Mouse (Mus musculus): ENCODE data around the gene Zdhhc12. TPM values are rescaled to one million over a fixed set of nuclear protein-coding genes. Genes with fewer than 3 reads are reported as not detected.
A peak's percentile ranks its signal among the peaks of the same experiment; 100 is the strongest.
"Not testable (repeated sequence)": the region's sequence is repeated elsewhere in the genome, so short reads cannot be mapped to it uniquely, and the experiment has no call there.

Zdhhc12 gene
- total RNA-seq, 2 experiments from 2014 or later = 10.7 to 24.6 TPM

DNA sequence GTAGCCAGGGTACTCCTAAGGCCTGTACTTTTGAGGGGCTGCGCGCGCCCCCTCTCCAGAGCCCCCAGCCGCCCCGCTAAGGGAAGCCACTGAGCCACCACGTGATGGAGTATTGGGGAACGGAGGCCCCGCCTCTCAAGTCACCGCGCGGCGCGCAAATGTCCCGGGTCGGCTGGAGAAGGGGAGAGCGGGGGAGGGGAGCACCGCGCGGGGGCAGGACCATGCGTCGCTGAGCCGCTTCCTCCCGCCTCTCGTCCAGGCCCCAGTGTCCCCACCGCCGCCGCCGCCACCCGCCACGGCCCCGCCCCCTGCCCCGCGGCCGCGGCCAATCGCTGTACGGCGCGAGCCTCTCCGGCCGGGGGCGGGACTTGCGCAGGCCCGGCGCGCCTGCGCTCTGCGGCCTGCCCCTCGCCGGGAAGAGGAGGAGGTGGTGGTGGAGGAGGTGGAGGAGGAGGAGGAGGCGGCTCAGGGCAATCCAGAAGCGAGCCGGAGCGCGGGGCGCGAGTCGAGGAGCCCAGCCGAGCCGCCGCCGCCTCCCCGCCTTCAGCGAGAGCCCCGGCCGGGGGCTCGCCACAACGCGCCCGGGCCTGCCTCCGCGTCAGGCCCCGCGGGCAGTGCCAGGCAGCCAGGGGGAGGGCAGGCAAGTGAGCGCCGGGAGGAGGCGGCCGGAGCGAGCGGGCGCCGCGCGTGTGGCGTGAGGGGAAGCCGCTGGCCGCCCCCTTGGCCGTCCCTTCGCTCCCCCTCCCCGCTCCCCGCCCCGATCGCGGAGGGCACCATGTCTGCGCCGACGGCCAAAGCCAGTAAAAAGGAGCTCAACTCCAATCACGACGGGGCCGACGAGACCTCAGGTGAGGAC is 27.2 kb downstream of the Zdhhc12 start:
- ATAC-seq (ENCODE audit: poor library complexity, severe bottlenecking) = peak; percentile 82

DNA sequence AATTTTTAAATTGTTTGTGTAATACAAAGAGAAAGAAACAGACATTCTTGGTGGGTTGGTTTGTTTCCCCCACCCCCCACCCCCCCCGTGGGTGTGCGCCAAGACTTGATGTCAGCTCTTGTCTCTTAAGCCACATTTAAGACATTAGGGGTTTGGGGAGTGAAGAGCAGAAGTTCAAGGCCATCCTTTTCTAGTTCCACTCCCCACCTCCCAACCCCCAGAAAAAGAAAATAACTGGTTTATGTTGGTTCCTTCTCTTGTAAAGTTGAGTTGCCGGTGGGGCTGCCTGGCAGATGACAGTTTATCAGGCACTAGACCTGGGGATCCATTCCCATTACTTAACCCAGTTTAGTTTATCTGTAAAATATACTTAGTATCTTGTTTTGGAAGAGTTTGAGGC is 29.1 kb downstream of the Zdhhc12 start:
- no peak for ATAC-seq (ENCODE audit: poor library complexity, severe bottlenecking)

DNA sequence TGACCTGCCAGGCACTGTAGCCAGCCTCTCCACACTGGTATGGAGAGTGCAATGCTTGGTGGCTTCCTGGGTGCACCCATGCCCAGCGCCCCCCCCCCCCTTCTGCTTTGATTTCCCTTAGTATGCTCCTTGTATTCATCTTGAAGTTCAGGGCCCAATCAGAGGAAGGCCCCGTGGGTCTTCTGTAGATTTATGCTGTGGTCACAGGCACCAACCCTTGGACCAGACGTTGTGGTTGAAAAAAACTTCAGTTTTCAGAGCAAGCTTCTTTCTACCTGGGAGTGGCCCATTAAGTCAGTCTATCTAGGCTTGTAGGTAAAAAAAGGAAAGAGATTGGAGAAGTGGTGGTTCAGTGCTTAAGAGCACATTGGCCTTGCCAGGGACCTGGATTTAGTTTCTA is 29.7 kb downstream of the Zdhhc12 start:
- ATAC-seq (ENCODE audit: poor library complexity, severe bottlenecking) = no peak

DNA sequence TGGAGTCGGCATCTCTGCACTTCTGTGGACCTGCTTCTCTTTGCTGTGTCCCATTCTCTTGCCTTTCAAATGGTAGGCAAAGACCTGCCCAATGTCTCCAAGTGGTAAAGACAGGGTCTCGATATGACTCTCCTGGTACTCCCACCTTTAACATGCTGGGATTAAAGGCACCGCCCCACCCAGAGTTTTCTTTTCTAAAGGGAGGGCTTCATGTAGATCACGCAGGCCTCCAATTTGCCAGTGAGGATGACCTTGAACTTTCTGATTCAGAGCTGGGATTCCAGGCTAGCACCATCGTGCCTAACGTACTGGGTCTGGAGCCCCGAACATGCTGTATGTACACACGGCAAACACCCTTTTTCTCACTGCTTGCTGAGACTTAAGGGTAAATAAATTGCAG is 30.2 kb downstream of the Zdhhc12 start:
- ATAC-seq (ENCODE audit: poor library complexity, severe bottlenecking) = no peak

DNA sequence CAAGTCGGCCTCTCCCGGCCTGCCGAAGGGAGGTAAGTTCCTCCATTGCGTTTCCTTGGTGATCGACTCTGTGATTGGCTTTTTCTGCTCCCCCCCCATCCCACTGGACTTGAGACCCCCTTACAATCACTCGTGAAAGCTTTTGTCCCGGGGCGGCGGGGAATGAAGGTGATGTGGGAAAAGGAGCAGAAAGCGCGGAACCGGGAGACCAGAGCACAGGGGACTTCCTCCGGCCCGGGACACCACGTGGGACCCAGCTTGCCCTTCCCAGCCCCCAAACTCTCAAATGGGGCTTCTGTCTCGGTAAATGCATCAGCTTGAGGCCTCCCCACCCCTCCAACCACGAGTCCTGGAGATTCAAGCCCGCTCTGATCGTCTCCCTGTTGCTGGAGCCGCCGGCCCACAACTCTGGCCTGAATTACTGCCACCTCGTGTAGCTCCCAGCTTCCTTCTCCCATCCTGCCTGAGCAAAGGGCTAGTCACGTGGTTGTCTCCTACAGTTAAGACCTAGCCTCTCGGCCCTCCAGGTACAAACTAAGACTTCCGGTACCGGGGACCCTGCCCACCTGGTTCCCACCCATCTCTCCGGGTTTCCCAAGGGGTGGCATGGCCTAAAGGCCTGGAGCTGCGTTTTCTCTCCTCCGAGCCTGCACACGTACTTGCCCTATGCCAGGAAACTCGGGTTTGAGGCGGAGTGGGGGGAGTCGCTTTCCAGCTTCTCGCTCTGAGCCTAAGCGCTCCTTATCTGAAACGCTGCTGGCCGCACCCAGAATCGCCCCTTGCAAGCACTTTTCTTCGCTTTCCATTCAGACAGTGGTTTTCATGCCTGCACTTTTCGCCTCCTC is 31.0 kb downstream of the Zdhhc12 start:
- ATAC-seq (ENCODE audit: poor library complexity, severe bottlenecking) = peak; percentile 45

DNA sequence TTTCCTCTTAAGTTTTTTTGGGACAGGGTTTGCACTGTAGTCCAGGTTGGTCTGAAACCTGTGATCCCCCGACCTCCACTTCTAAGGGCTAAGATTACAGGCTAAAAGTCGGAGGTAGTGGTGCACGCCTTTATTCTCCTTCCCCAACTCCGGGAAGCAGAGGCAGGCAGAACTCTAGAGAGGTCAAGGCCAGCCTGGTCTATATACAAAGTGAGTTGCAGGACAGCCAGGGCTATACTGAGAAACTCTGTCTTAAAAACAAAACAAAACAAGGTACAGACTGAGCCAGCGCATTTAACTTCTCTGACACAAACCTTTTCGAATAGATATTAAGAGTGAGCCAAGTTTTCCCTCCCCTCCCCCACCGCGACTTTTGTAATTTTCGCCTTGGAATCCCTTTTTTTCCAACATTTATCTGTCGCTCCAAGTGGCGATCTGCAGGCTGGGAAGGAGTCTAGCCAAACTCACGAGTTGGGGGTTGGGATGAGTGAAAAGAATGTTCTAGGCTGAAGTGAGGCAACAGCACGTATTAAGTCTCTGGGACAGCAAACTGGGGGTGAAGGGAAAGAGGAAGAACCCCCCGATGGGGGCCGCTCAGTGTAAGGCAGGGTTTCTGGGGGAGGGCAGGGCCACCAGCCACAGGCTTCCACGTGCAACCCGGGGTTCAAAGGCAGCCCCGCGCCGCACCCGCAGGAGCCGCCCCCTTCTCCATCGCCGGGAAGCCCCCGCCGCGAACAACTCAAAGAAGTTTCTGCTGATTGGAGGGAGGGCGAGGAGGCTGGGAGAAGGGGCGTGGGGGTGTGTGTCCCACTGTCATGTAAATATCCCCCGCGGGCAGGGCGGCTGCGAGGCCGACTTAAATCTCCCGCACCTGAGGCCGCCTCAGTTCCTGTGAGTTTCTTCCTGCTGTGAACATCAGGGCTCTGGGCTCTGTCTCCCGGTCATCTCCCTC is 32.0 kb downstream of the Zdhhc12 start:
- peak; percentile 11; the same call in 1 of the 2 replicates for ATAC-seq (ENCODE audit: poor library complexity, severe bottlenecking)

DNA sequence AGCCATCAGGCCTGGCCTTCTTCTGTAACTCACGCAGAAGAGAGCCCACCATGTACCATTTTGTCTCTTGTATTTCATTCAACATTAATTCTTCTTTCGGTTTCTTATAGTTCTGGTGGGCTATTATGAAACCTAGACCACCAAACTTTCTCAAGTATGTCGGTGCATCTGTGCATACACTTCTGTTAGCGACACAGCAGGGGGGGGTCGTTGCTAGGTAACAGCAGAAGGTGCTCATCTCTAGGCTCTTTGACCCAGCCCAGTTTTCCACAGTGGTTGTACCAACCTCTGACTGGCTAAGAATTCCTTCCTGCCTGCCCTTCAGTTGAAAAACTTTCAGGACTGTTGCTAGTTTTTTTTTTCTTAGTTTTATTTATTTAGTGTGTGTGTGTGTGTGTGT is 35.0 kb downstream of the Zdhhc12 start:
- ATAC-seq (ENCODE audit: poor library complexity, severe bottlenecking) = no peak

DNA sequence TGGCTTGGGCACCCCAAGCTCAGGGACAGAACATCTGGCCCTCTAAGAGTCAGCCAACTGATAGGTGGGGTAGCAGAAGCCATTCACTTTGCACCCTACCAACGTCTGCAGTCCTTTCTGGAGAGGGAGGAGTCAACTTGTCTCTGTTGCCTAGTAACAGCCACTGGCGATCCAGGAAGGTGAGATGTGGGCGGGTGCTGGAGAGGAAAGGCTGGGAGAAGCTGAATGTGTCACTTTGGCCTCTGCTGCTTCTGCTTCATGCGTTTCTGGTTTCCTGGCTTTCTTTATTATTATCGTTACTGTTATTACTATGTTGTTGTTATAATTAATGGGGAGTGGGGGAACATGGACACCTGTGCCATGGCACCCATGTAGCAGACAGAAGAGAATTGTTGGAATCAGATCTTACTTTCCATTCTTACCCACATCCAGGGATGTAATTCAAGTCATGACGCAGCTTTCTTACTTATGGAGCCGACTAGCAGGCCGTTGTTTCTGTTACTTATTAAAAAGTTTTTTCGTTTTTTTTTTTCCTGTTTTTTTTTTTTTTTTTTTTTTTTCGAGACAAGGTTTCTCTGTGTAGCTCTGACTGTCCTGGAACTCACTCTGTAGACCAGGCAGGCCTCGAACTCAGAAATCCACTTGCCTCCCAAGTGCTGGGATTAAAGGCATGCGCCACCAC is 36.1 kb downstream of the Zdhhc12 start, which contains the start of gene Set:
TSS of gene Set (plus strand) at position 156 of the 682 bp plus-strand sequence.
- ATAC-seq (ENCODE audit: poor library complexity, severe bottlenecking) = no peak

DNA sequence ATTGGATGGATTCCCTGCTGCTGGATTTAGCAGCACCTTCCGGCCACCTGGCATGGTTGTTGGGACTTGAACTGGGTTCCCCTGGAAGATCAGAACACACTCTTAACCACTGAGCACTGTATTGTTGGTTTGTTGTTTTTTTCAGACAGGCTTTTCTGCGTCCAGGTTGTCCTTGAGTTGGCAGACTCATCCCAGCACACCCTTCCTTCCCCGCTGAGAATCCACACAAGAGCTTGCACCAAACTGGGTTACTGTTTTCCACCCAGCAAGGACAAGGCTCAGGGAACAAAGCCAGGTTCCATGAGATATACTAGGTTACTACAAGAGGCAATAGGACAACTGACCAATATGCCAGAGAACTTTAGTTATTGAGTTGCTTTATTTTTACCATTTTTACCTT is 36.7 kb downstream of the Zdhhc12 start:
- ATAC-seq (ENCODE audit: poor library complexity, severe bottlenecking) = no peak

DNA sequence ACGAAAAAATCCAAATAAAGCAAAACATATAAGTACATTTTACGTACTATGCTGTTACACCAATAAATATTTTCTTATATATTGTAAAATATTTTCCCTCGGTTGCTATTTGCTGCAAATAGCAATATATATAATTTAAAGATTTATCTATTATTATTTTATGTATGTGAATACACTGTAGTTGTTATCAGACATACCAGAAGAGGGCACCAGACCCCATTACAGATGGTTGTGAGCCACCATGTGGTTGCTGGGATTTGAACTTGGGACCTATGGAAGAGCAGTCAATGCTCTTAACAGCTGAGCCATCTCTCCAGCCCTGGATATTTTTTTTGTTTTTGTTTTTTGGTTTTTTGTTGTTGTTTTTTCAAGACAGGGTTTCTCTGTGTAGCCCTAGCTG is 38.1 kb downstream of the Zdhhc12 start:
- ATAC-seq (ENCODE audit: poor library complexity, severe bottlenecking) = not testable (repeated sequence)

DNA sequence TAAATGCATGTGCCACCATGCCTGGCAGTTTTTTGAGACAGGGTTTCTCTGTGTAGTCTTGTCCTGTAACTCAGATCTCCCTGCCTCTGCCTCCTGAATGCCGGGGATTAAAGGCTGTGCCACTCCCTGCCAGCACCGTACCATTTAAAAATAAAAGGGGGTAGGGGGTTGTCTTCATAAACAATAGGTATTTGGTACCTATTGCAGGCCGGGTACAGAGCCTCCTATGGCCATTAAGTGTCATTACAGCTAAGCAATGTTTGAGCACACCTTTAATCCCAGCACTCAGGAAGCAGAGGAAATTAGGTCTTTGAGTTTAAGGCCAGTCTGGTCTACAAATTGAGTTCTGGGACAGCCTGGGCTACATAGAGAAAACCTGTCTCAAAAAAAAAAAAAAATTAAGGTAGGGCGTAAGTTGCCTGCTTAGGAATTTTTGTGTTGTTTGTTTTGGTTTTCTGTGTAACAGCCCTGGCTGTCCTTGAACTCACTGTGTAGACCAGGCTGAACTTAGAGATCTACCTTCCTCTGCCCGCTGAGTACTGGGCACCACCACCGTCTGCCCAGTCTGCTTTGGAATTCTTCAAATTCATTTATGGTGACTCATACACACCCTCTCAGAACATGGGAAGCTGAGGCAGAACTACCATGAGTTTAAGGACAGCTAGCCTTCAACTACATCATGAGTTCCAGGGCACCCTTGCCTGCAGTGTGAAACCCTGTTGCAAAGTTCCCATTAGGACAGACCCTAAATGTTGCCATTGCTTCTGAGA is 41.3 kb downstream of the Zdhhc12 start:
- ATAC-seq (ENCODE audit: poor library complexity, severe bottlenecking) = no peak

DNA sequence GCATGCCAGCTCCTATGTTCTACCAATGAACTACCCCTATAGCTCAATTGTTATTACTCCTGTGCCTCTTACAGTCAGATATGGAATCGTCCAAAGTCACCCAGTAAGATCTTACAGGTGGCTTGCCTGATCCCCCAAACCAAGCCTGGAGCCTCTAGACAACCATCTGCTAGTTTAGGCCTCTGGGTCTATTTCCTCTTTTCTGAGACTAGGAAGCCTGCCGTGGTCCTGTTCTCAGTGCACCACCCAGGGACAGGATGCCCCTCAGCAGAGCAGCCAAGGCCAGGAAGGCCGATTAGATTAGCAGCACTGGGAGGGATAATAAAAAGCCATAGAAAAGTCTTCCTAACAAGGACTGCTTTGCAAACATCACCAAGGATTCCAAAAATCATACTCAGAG is 43.6 kb downstream of the Zdhhc12 start:
- ATAC-seq (ENCODE audit: poor library complexity, severe bottlenecking) = no peak

DNA sequence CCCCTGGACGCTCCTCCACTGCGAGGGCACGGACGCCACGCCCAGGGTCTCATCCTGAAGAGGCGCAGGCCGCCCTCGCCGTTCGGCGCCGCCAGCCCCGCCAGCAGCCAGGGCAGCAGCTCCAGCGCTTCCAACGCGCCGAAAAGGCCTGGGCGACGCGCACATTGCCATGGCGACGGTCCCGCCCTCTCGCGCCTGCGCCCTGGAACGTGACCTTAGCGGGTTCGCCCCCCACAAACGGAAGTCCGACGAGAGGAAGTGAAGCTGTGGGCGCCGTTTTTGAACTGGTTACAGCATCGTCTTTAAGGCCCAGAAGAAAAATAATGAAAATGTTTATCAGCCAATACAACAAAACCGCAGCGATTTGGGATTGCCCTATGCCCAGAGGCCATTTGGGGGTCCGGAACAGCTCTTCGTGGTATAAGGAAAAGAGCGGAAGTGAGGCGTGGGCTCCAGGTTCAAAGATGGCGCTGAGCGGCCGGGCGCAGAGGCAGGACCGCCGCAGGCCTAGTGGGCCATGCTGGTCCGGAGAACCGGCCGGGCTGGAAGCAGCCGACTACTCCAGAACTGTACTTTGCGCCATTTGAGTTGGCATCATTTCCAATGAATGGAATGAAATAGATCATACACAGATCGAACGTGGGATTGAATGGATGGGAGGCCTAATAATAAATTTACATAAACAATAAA is 44.6 kb downstream of the Zdhhc12 start, which contains the start of gene Wdr34:
TSS of gene Wdr34 (minus strand) at position 183 of the 690 bp plus-strand sequence.
- peak; percentile 99 for ATAC-seq (ENCODE audit: poor library complexity, severe bottlenecking)

DNA sequence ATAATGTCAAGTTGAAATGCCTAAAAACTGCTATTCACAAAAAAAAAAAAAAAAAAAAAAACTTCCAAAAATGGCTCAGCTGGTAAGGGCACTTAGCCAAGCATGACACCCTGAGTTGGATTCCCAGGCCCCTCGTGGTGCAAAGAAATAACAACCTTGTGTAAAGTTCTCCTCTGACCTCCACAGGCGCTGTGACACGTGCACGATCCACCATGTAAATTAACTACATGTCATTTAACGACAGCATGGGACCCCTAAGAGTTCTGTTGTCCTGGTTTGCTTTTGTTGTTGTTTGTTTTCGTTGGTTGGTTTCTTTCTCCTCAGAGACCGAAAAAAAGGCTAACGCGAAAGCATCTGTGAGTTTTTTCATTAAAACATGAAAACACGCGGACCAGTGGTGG is 45.3 kb downstream of the Zdhhc12 start:
- no peak for ATAC-seq (ENCODE audit: poor library complexity, severe bottlenecking)

DNA sequence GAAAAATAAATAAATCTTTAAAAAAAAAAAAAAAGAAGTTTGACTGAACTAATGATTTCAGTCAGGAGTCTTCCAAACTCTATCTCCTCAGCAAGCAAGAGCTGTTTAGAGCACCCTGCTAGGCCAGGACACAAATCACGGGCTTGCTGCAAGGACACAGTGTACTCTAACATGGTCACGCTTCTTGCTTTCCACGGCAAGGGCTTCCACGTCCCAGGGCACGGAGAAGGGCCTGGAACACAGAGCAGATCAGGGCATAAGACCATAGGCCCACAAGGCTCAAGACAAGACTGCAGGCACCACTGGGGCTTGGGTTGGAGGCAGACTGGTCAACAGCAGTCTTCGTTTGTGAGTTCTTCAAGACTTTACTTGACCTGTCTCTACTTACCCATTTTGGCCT is 46.3 kb downstream of the Zdhhc12 start:
- no peak for ATAC-seq (ENCODE audit: poor library complexity, severe bottlenecking)

DNA sequence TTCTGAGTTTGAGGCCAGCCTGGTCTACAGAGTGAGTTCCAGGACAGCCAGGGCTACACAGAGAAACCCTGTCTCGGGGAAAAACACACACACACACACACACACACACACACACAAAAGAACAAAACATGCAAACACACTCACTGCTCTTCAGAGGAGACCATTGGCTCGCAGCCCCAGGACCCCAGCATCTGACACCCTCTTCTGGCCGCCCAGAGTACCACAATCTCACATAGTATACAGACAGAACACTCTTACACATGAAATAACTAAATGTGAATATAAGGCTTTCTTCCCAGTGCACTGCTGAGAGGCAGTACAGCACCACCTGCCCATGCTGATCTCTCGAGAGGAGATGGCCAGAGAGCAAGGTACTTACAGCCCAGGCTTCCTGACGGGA is 48.9 kb downstream of the Zdhhc12 start:
- ATAC-seq (ENCODE audit: poor library complexity, severe bottlenecking) = no peak

DNA sequence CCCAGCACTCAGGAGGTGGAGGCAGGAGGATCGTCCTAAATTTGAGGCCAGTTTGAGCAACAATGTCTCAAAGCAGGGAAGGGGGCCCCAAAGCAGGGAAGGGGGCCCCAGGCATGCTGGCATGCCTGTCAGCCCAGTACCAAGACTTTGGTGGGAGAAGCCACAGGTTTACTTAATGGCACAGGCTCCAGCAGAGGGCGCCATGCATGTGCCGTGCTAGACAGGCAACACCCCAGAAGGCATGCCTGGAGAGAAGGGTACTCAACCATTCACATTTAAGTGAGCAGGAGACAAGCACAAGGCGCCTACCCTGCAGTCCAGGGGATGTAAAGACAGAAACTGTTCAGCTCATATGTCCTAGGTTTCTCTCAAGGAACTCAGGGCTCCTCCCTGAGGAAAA is 51.0 kb downstream of the Zdhhc12 start:
- ATAC-seq (ENCODE audit: poor library complexity, severe bottlenecking) = peak; percentile 72

Data from megakaryocyte, adult 5-6 weeks (primary cell).